Mouse (Mus musculus) c-Kit-positive CD71-positive TER-119-negative erythroid progenitor cells, embryonic 14.5 days (primary cell): ENCODE results near the gene Ptgds.
A peak's percentile ranks its signal among the peaks of the same experiment; 100 is the strongest.

Source experiments
- DNase-seq: peaks from one replicate; pipeline ENCODE4 v3.0.0-alpha.2; 2013; ENCODE audit warnings: low read depth

The Ptgds gene

DNA sequence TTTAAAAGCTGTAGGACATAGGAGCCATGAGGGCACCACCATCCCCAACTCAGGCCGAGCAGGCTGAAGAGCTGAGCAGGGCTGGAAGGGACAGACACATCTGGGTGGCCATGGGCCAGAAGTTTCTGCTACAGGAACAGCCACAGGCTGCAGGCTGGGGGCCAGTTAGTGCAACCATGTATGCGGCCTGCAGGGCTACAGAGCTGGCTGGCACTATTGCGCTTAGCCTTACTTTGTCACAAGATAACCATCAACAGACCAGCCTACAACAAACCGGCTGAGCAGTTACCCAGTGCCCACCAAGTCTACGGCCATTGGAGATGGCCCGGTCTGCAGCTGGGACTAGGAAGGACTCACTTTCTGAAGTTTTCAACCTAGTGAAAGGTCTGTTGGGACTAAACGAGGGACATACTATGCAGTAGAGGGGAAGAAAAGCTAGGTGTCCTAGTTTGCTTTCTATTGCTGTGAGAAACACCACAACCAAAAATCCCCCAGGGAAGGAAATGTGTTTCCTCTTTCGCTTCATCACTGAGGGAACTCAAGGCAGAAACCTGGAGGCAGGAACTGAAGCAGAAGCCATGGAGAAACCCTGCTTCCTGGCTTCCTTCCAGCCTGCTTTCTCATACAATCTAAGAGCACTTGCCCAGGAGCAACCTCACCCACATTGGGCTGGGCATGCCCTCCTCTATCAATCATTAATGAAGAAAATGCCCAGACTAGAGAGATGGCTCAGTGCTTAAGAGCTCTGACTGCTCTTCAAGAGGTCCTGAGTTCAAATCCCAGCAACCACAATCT, 18.8 kb downstream of the Ptgds start:
- DNase-seq, result no peak

DNA sequence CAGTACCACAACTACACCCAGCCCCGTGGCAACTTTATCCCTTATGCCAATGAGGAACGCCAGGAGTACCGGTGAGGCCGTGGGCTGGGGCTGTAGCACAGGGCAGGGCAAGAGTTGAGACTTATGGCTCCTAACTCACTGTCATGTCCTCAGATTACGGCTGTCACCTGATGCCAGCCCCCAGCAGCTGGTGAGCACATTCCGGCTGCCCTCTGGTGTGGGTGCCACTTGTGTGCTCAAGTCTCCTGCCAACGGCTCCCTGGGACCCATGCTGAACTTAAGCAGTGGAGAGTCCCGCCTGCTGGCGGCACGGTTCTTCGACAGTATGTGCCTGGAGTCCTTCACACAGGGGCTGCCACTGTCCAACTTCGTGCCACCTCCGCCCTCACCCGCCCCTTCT, 27.2 kb downstream of the Ptgds start:
- DNase-seq, result no peak

DNA sequence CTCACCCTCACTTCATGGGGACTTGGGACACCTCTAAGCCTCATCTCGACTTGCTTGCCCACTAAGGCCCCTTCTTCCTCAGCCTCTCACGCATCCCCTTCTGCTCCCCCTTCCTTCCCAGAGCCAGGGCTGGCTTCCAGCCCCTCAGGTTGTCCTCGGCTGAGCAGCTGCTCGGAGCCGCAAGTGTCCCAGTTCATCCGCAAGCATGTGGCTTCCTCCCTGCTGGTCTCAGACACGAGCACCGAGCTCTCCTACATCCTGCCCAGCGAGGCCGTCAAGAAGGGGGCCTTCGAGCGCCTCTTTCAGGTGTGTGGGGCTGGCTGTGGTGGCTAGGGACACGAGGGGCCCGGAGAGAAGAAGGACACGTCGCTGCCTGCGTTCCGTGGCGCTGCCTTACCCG, 28.8 kb downstream of the Ptgds start:
- DNase-seq, result no peak

DNA sequence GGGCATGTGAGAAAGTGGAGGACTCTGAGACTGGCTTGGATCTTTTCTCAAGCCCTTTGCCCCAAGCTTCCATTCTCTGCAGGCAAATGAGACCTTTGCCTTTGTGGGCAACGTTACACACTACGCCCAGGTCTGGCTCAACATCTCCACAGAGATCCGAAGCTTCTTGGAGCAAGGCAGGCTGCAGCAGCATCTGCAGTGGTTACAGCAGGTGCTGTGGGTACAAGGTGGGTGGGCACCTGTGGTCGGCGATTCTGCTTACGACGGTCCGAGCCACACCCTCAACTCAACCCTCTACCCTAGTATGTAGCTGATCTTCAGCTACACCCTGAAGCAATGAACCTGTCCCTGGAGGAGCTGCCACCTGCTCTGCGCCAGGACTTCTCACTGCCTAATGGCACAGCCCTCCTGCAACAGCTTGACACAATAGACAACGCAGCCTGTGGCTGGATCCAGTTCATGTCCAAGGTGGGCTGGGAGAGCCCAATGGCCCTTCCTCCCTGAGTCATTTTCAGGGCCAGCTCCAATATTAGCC, 33.5 kb downstream of the Ptgds start:
- DNase-seq, result no peak

DNA sequence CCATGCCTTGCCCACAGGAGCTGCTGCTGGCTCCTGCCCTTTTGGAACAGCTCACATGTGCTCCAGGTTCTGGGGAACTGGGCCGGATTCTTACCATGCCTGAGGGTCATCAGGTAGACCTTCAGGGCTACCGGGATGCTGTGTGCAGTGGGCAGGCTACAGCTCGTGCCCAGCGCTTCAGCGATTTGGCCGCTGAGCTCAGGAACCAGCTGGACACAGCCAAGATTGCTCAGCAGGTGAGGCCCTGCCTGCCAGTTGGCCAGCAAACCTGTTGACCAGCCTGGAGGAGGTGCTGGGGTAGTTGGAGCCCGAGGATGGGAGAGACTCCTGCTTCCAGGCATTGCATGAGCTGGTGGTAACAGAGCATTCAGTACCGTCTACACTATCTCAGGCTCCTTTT, 35.6 kb downstream of the Ptgds start:
- DNase-seq, result no peak

DNA sequence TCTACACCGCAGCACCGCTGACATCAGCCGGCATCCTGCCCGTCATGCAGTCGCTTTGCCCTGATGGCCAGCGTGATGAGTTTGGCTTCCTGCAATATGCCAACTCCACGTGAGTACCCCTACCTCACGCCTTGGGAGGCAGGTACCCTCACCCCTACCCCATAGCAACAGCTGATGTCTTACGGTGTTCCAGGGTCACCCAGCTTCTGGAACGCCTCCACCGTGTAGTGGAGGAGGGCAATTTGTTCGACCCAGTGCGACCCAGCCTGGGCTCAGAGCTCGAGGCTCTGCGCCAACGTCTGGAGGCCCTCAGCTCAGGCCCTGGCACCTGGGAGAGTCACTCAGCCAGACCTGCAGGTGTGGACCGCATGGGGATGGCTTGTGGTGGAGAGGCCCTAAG, 36.7 kb downstream of the Ptgds start:
- DNase-seq, result no peak

DNA sequence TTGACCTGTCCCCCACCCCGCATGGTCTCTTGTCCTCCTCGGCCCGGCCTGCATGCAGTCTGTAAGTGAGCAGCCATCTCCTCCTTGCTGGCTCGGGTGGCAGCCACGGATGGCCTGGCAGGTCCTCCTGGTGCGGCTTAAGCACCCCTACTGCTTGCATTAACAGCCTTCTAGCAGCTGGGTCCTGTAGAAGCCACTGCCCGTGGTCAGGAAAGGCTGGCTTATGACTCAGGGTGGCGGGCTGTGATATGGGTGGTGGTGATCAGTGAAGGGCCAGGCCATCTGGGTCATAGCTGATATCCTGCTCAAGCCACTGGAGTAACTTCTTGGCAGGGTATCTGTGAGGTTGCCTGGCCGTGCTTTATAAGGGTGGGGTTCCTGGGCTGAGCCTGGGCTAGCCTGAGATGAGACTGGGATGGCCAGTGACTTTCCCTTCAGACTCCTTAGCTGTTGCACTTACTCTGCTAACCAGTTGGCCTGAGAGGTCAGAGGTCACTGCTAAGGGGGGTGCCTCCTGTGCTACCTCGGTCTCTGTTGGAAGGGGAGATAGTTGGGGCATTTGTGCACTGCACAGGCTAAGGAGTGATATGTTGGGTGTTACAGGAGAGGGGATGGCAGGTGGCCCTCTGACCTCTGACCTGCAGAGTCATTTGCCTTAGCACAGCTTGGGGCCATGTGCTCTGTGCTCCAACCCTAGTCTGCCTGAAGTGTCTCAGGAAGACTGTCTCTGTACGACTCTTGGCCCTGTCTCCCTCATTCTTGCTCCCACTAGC, 37.3 kb downstream of the Ptgds start:
- DNase-seq, result no peak

DNA sequence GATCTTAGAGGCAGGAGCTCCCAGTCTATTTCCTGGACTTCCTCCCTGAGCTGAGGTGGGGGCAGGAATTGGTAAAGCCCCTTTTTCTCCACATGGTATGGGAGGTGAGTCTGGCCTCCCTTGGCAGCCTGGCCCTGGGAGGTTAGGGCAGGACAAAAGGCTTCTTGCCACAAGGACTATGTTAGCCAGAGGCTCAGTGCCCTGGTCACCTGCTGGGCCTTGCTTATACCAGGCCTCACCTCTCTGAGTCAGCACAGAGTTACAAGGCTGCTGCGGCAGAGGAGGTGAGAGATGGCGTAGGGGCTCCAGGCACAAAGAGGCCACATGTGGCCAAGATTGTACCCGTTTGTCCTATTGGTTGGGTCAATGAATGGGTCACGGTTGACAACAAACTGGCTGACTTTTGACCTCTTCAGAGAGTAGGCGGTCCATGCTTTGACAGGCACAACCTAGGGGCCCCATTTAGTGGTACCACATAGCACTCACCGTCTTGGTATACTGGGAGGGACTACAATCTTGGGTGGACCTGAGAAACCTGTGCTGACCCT, 38.5 kb downstream of the Ptgds start:
- no peak for DNase-seq

DNA sequence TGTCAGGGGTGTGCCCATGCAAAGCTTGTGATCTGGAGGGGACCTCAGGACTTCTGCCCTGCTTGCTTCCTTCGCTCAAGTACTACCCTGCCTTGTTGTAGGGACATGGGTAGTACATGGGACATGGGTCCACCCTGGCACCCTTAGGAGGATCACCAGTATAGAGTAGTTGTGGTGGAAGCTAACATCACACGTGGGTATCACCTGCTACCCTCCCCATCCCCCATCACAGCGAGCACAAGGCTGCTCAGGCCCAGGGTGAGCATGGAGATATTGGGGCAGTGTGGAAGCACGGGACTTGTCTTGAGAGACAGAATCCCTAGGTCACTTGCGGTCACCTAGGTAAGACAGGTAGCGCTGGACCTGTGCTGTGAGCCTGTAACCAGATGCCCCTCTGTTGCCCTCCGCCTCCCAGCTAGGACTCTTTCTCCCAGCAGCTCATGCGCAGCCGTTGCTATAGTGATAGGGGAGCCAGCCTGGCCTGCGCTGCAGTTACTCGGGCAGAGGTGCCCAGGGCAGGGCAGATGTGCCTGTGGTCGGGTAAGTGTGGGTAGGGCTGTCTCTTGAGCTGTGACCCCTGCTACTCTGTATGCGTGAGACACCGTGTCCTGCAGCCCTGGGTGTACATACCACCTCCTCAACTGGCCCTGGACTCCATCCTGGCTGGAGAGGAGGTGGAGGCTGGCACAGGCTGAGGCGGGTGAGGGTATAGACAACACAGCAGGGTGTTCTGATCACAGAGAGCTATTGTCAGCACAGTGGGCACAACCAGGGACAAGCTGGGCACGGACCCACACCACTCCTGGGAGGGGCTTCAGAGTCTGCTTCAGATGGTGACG, 39.2 kb downstream of the Ptgds start:
- DNase-seq, result no peak

DNA sequence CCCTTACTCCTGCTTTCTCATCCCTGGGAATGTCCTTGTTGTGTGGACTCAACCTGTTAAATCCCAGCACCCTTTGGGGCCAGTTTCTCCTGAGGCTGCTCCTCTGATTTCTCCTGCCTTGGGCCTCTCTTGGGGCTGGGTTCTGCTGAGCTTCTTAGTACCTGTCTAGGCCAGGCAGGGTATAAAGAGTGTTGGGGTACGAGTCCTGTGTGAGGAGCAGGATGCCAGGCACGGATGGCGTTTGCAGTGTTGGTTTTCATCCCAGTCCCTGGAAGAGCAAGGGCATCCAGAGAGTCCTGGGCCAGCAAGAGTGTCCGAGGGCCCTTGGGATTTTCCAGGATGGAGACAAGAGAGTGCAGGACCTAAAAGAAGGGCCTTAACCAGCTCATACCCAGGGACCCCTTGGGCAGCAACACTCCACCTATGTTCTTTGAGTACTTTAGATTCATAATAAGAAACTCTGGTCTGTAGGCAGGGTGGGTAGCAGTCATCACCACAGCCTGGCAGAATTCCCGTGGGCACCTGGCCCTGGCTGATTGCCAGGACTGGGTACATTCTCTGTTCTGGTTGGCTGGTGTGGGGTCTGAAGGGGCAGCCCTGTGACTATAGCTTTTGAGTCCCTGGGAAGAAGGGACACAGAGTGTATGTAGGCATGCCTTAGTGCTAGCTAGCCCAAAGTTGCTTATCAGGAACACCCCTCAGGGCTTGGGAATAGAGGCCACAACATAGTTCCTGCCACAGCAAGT, 40.2 kb downstream of the Ptgds start:
- DNase-seq, result no peak

DNA sequence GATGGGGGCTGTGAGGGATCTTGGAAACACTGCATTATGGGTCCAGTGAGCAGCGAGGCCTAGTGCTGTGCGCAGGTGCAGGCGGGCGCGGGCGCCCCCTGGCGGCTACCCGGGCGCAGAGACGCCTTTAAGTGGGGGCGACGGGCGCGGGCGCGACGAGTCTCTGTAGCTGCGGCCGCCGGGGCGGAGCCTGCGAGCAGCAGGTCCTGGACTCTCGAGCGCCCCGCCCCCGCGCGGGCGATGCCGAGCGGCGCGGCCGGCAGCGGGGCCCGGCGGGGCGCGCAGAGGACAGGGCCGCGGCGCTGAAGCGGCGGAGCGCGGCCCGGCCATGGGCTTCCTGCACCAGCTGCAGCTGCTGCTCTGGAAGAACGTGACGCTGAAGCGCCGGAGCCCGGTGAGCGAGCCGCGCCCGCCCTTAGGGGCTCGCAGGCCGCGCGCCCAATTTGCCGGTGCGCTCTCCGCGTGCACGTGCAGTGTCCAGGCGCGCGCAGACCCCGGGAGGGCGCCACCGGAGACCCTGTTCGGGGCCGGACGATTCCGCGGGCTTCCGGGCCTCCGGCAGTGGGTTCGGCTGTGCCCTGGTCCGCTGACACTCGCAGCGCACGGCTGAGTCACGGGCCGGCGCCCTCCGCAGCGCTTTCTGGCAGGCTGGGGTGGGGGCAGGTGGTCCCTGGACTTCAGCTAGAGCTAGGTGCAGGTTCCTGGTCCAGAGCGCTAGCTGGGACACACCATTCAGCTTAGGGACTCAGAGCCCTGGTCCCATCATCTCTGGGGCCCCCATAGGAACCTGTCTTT, 41.2 kb downstream of the Ptgds start, which contains the start of gene Abca2:
Gene Abca2, plus strand, starts transcription at position 262 of the 795 bp plus-strand sequence.
- peak; percentile 84 for DNase-seq

DNA sequence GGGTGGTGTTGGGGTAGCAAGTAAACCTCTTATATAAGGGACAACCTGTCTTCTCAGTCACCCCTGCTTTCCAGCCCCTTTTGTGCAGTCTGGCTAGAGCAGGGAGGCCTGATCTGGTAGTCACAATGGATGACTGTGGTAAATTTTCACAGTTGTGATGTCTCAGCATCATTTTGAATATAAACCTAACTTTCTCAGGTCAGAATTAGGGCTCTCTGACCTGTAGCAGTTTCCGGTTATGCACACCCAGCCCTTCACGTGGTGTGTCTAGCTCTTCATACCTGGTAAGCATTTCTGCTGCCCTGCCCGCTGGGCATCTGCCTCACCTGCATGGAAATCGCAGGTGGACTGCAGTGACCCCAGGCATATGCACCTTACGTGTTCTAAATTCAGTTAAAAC, 42.6 kb downstream of the Ptgds start:
- DNase-seq, result no peak

DNA sequence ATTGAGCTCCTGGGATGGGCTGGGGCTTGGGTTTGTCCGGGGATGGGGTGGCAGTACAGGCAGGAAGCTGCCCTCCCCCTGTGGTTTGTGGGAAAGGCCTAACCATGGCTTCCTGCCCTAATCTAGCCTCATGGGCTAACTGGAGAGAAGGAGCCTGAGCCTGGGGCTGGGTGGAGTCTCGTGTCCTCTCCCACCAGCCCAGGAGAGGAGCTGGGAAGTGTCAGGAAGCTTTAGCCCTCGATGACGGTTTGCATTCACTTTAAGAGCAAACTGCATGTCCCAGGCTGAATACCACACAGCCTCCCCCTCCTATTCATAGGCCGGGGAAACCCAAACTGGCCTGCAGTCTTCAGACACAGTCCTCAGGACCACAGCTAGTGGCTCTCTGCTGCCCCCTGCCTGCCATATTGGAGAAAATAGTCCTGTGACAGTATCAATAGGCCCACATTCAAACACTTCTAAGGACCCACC, 43.1 kb downstream of the Ptgds start:
- peak; percentile 60 for DNase-seq

DNA sequence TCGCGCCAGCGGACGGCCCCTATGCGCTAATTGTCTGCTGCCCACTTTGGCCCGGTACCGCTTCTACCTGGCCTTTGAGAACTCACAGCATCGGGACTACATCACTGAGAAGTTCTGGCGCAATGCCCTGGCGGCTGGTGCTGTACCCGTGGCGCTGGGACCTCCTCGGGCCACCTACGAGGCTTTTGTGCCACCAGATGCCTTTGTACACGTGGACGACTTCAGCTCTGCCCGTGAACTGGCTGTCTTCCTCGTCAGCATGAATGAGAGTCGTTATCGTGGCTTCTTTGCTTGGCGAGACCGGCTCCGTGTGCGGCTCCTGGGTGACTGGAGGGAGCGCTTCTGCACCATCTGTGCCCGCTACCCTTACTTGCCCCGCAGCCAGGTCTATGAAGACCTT, 44.4 kb downstream of the Ptgds start:
- no peak for DNase-seq

DNA sequence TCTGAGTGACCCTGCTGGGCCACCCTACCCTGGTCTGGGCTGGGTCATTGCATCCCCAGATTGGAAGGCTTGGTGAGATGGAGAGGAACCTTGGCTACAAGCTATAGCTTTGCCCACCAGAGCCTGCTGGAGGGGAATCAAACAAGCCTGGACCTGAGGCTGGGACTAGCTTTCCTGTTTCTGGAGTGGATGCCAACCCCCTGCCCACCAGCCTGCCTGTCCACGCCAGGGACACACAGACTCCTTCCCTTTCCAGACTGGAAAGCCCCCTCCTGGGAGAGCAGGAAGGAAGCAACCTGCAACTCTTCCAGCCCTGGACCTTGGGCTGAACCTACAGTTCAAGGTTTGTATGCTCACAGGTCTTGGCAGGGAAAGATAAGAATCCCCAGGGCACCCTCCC, 46.2 kb downstream of the Ptgds start:
- DNase-seq, result no peak

DNA sequence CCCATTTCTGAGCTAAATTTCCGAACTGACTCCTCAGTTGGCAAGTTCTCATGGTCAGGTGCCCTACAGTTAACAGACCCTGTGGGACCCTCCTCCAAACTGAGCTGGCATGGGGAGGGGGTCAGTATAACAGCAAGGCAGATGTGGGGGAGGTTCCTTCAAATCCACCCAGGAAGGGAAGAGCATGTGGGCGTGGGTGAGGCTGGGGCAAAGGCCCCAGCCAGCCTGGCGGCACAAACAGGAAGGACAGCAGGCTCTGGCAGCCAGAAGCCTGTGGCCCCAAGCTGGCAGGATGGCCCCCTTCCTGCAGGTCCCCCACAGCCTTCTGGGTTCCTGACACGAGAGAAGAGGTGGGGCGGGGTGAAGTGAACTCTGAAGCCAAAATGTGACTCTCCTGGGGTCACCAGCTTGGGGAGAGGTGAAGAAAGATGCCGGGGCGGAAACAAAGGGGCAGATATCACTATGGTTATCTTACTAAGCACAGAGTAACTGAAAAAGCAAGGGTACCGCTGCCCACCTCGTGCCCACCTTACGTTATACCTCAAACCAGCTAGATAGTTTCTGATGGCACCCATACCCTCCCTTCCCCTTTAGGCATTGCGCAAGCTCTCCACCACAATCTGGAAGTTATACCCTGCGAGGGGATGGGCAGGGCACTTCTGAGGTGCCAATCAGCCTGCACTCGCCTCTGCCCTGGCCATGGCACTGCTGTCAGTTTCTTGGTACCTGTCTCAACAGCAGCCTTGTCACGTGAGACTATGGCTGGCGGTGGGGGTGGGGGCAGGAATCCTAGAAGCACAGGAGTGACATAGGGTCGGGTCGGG, 47.0 kb downstream of the Ptgds start, which contains the start of gene Fut7:
Gene Fut7, plus strand, starts transcription at position 681 of the 824 bp plus-strand sequence.
- no peak for DNase-seq

DNA sequence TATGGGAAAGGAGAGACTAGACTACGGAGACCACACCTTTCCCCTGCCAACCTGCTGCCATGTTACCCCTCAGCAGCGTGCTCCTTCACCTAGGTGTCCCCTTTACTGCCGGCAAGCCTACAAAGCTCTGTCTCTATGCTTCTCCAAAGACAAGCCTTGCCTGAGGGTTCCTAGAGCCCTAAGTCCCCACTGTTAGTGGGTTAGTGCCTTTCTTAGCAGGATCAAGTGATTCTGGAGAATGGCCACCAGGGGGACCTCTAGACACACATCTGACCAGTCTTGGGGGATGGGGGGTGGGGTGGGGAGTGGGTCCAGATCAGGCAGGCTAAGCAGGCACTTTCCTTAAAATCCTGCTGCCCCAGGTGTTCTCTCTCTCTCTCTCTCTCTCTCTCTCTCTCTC, 48.0 kb downstream of the Ptgds start:
- no peak for DNase-seq

DNA sequence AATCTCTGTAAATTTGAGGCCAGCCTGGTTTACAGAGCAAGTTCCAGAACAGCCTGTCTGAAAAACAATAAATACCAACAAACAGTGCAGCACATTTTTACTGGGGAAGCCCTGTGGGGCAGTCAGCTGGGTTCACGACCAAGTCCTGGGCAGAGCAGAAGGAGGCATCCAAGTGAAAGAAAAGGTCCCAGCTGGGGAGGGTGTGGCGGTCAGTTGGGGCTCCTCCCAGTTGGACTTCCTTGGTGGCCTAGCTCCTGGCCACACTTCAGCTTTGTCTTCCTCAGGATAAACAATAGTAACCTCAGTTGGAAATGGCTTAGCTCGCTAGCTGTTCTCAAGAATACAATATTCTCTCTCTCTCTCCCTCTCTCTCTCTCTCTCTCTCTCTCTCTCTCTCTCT, 52.4 kb downstream of the Ptgds start:
- no peak for DNase-seq
